Mouse (Mus musculus) olfactory bulb, adult 2 months (tissue): Measurements from ENCODE around the gene Slc2a9. TPM values are rescaled to one million over a fixed set of nuclear protein-coding genes. Genes with fewer than 3 reads are reported as not detected.

Experiments used
- H3K27ac ChIP-seq: fragments of 200-500 bp; 2 replicates; pipeline ENCODE4 v1.5.1; 2012; ENCODE audit warnings: low read depth, low read length; ENCODE audit not compliant: insufficient read depth
- H3K4me1 ChIP-seq: fragments of 200-500 bp; 2 replicates; pipeline ENCODE4 v1.6.1; 2012; ENCODE audit warnings: low read length; ENCODE audit not compliant: control insufficient read depth, insufficient read depth
- H3K4me3 ChIP-seq: fragments of 200-500 bp; 2 replicates; pipeline ENCODE4 v1.5.1; 2012; ENCODE audit warnings: mild to moderate bottlenecking, low read depth, low read length, moderate library complexity; ENCODE audit not compliant: insufficient read depth
- CTCF ChIP-seq: fragments of 200-500 bp; IDR thresholded peaks from 2 replicates; pipeline ENCODE4 v1.5.1; 2012; ENCODE audit warnings: low read depth, mild to moderate bottlenecking, low read length, moderate library complexity; ENCODE audit not compliant: insufficient read depth
- POLR2A ChIP-seq: fragments of 200-500 bp; IDR thresholded peaks from 2 replicates; pipeline ENCODE4 v1.6.1; 2012; ENCODE audit warnings: mild to moderate bottlenecking, low read depth, low read length, moderate library complexity; ENCODE audit not compliant: insufficient read depth
- WGBS: fragments of 180-500 bp; shearing (Covaris S2); methylation state at CpG from one replicate; pipeline ENCODE4 v1.1.7; 2018; 5-methylcytosine and 5-hydroxymethylcytosine counted together
- polyA plus RNA-seq: library from polyadenylated mRNA; stranded (reverse); fragments of >200 nt; gene quantifications from 2 replicates; pipeline ENCODE4 v1.2.4, GENCODE M21; 2012; ENCODE audit warnings: low replicate concordance; ENCODE audit not compliant: missing spikeins, insufficient read depth, insufficient read length

The Slc2a9 gene
- not detected in 2 replicates for polyA plus RNA-seq

- no peak within 1 kb of the TSS for H3K4me3 ChIP-seq
- 96% methylated on average over 4 of the region's 4 CpGs for WGBS
- TF ChIP-seq POLR2A (no peak), CTCF (no peak)
Observed at GRCm38 (mm10) chr5:38502992-38503391, at the start of gene Slc2a9. TSS of gene Slc2a9 (minus strand) at chr5:38503143.

GRCm38 (mm10) chr5:38552615-38553014 lies 49.7 kb upstream of the Slc2a9 start:
- Histone ChIP-seq H3K4me1 (peaks cover 35% of the 10 kb centered on the region), H3K27ac (no peak overlapping the region), H3K4me3 (no peak overlapping the region)
- 79% methylated on average over 3 of the region's 3 CpGs for WGBS
- TF ChIP-seq POLR2A (no peak), CTCF (no peak)

More at GRCm38 (mm10) chr5:38502992-38503391, at the start of gene Slc2a9:
- Histone ChIP-seq H3K27ac (no peak within 1 kb of the TSS), H3K4me1 (no peaks in the 10 kb centered on the region)

GRCm38 (mm10) chr5:38550221-38550768 lies 47.4 kb upstream of the Slc2a9 start:
- Histone ChIP-seq H3K4me3 (no peak overlapping the region), H3K4me1 (peaks cover 41% of the 10 kb centered on the region), H3K27ac (peak overlapping the region; percentile 70)
- WGBS: 83% methylated on average over 1 of the region's 1 CpGs
- TF ChIP-seq POLR2A (no peak), CTCF (no peak)

GRCm38 (mm10) chr5:38549461-38549909 lies 46.5 kb upstream of the Slc2a9 start:
- Histone ChIP-seq H3K27ac (peak overlapping the region; percentile 70), H3K4me1 (peaks cover 42% of the 10 kb centered on the region), H3K4me3 (no peak overlapping the region)
- TF ChIP-seq CTCF: no peak
- no peak for TF ChIP-seq POLR2A
- WGBS: 32% methylated on average over 3 of the region's 3 CpGs

- 12% methylated on average over 6 of the region's 6 CpGs for WGBS
- TF ChIP-seq POLR2A: no peak
- no peak for TF ChIP-seq CTCF
- no peak overlapping the region for H3K4me3 ChIP-seq
- peak overlapping the region; percentile 75 for H3K27ac ChIP-seq
- H3K4me1 ChIP-seq: peaks cover 34% of the 10 kb centered on the region
Observed at GRCm38 (mm10) chr5:38547375-38547774, 44.4 kb upstream of the Slc2a9 start.

GRCm38 (mm10) chr5:38544423-38545415 lies 41.8 kb upstream of the Slc2a9 start:
- no peak for TF ChIP-seq POLR2A
- TF ChIP-seq CTCF: no peak
- H3K27ac ChIP-seq: no peak overlapping the region
- peaks cover 29% of the 10 kb centered on the region for H3K4me1 ChIP-seq
- H3K4me3 ChIP-seq: no peak overlapping the region
- 42% methylated on average over 5 of the region's 5 CpGs for WGBS

GRCm38 (mm10) chr5:38543496-38544217 lies 40.7 kb upstream of the Slc2a9 start:
- Histone ChIP-seq H3K4me3 (no peak overlapping the region), H3K27ac (no peak overlapping the region), H3K4me1 (peaks cover 28% of the 10 kb centered on the region)
- no peak for TF ChIP-seq CTCF
- TF ChIP-seq POLR2A: no peak
- 71% methylated on average over 4 of the region's 4 CpGs for WGBS

- no peak for TF ChIP-seq POLR2A
- no peak for TF ChIP-seq CTCF
- Histone ChIP-seq H3K4me1 (peaks cover 20% of the 10 kb centered on the region), H3K27ac (no peak overlapping the region), H3K4me3 (no peak overlapping the region)
- WGBS: 91% methylated on average over 3 of the region's 3 CpGs
Observed at GRCm38 (mm10) chr5:38541728-38542127, 38.8 kb upstream of the Slc2a9 start.

GRCm38 (mm10) chr5:38540898-38541297 lies 38.0 kb upstream of the Slc2a9 start:
- Histone ChIP-seq H3K4me3 (no peak overlapping the region), H3K27ac (no peak overlapping the region), H3K4me1 (peaks cover 17% of the 10 kb centered on the region)
- 97% methylated on average over 1 of the region's 1 CpGs for WGBS
- no peak for TF ChIP-seq CTCF
- no peak for TF ChIP-seq POLR2A
